Mouse (Mus musculus) hindbrain, embryonic 15.5 days (tissue): ENCODE results near the gene Tlr9. TPM values are rescaled to one million over a fixed set of nuclear protein-coding genes. Genes with fewer than 3 reads are reported as not detected.
A peak's percentile ranks its signal among the peaks of the same experiment; 100 is the strongest.

Source experiments
- ATAC-seq: fragments of 200-750 bp; cut with Nextera tagmentation; 2 replicates; pipeline ENCODE4 v1.8.0; 2017; ENCODE audit warnings: low read depth, moderate number of reproducible peaks, moderate TSS enrichment; ENCODE audit not compliant: low FRiP score
- H3K27ac ChIP-seq: fragments of 300-500 bp; sonication (generic); replicated peaks from 2 replicates; pipeline ENCODE4 v1.5.1; 2015; ENCODE audit warnings: mild to moderate bottlenecking, inconsistent platforms
- H3K27me3 ChIP-seq: fragments of 300-500 bp; sonication (generic); 2 replicates; pipeline ENCODE4 v1.6.1; 2015; ENCODE audit warnings: control low read depth, inconsistent platforms
- H3K36me3 ChIP-seq: fragments of 300-500 bp; sonication (generic); 2 replicates; pipeline ENCODE4 v1.6.1; 2015; ENCODE audit warnings: control low read depth, inconsistent platforms
- H3K4me1 ChIP-seq: fragments of 300-500 bp; sonication (generic); replicated peaks from 2 replicates; pipeline ENCODE4 v1.6.1; 2015; ENCODE audit warnings: control low read depth, inconsistent platforms
- H3K4me2 ChIP-seq: fragments of 300-500 bp; sonication (generic); 2 replicates; pipeline ENCODE4 v1.6.1; 2015; ENCODE audit warnings: moderate library complexity, mild to moderate bottlenecking, inconsistent platforms
- H3K4me3 ChIP-seq: fragments of 300-500 bp; sonication (generic); 2 replicates; pipeline ENCODE4 v1.5.1; 2015; ENCODE audit warnings: mild to moderate bottlenecking, inconsistent platforms
- H3K9ac ChIP-seq: fragments of 300-500 bp; sonication (generic); 2 replicates; pipeline ENCODE4 v1.6.1; 2015; ENCODE audit warnings: inconsistent platforms
- H3K9me3 ChIP-seq: fragments of 300-500 bp; sonication (generic); 2 replicates; pipeline ENCODE4 v1.6.1; 2016; ENCODE audit warnings: control low read depth, inconsistent platforms
- WGBS: fragments of 180-500 bp; shearing (Covaris S2); methylation state at CpG from one replicate; pipeline ENCODE4 v1.1.7; 2015; 5-methylcytosine and 5-hydroxymethylcytosine counted together
- microRNA counts: library from miRNA; unstranded; fragments of <30 nt; microRNA quantifications from one replicate; lab custom pipeline; 2016
- microRNA-seq: library from miRNA; unstranded; fragments of <30 nt; microRNA quantifications from one replicate; pipeline ENCODE4, GENCODE M21; 2016
- polyA plus RNA-seq: library from polyadenylated mRNA; unstranded; fragments of >200 nt; fragmentation: Nextera tagmentation; extraction: Ambion mirVana; gene quantifications from 2 replicates; pipeline ENCODE4 v1.2.1, GENCODE M21; 2015

The Tlr9 gene
- polyA plus RNA-seq, 1 experiment from 2014 or later, result 0.09 TPM

DNA sequence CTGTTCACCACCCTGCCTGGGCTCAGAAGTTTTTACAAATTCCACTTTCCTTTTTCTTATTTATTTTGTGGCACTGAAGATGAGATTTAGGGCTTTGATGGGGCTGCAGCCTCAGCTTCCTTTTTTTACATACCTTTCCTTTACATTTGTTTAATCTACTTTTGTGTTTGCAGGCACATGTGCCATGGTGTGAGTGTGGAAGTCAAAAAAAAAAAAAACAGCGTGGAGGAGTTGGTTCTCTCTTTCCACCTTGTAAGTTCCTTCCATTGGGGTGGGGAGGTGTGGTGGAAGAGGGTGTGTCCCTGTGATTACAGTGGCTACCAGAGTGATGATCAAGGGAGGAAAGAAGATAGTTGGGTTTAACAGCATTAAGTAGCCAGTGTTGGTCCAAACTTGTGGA, 53.4 kb downstream of the Tlr9 start:
- Histone ChIP-seq H3K27ac (no peak overlapping the region), H3K4me2 (no peak overlapping the region)
- WGBS, result 88% methylated on average over 1 of the region's 1 CpGs

More for the DNA sequence above, 53.4 kb downstream of the Tlr9 start:
- ATAC-seq, result no peak
- no peaks in the 10 kb centered on the region for H3K36me3 ChIP-seq
- H3K9ac ChIP-seq, result no peak overlapping the region
- H3K4me3 ChIP-seq, result no peak overlapping the region
- no peaks in the 10 kb centered on the region for H3K27me3 ChIP-seq
- H3K4me1 ChIP-seq, result peaks cover 4% of the 10 kb centered on the region
- H3K9me3 ChIP-seq, result no peaks in the 10 kb centered on the region

MicroRNA genes within 50 kb of the gene (microRNA counts, 519-probe panel; counts per million panel counts)
- microRNA mmu-let-7g (lab: Ali Mortazavi, UCI), result 5,196 counts per million, percentile 98 among the panel's probes with 10 or more counts

Small RNA genes within 50 kb of the gene (microRNA-seq; reads per million reads assigned to microRNA genes)
- gene Mirlet7g, result 62,737 reads per million, percentile 100 among the genes with 10 or more reads in this experiment

Other genes with a start within 250 kb of the Tlr9 start
- 1.1 and 1.4 TPM in 2 replicates for gene Col6a4, start 125.8 kb upstream of the Tlr9 start, polyA plus RNA-seq
- 2.8 TPM in 2 replicates for gene Glyctk, start 64.5 kb upstream of the Tlr9 start, polyA plus RNA-seq
- 35.9 and 36.6 TPM in 2 replicates for gene Wdr82, start 51.7 kb upstream of the Tlr9 start, polyA plus RNA-seq
- 17.6 and 21.2 TPM in 2 replicates for gene Ppm1m, start 22.9 kb upstream of the Tlr9 start, polyA plus RNA-seq
- 50.5 and 52.0 TPM in 2 replicates for gene Twf2, start 19.5 kb upstream of the Tlr9 start, polyA plus RNA-seq
- gene Alas1, start 26.1 kb downstream of the Tlr9 start, polyA plus RNA-seq, result 101 and 104 TPM in 2 replicates
- gene Poc1a, start 58.5 kb downstream of the Tlr9 start, polyA plus RNA-seq, result 8.8 and 9.3 TPM in 2 replicates
- gene Dusp7, start 146.0 kb downstream of the Tlr9 start, polyA plus RNA-seq, result 13.3 and 15.0 TPM in 2 replicates
- 620 and 631 TPM in 2 replicates for gene Rpl29, start 206.9 kb downstream of the Tlr9 start, polyA plus RNA-seq
- gene Acy1, start 215.7 kb downstream of the Tlr9 start, polyA plus RNA-seq, result 22.9 and 24.9 TPM in 2 replicates
- 9.2 and 11.3 TPM in 2 replicates for gene Abhd14b, start 224.9 kb downstream of the Tlr9 start, polyA plus RNA-seq
- 77.0 and 80.7 TPM in 2 replicates for gene Abhd14a, start 225.1 kb downstream of the Tlr9 start, polyA plus RNA-seq
- 246 and 264 TPM in 2 replicates for gene Pcbp4, start 230.7 kb downstream of the Tlr9 start, polyA plus RNA-seq
- gene Gpr62, start 243.3 kb downstream of the Tlr9 start, polyA plus RNA-seq, result 1.4 TPM in 2 replicates